Mouse (Mus musculus): ENCODE results near the gene Espl1. TPM values are rescaled to one million over a fixed set of nuclear protein-coding genes. Genes with fewer than 3 reads are reported as not detected.
A peak's percentile ranks its signal among the peaks of the same experiment; 100 is the strongest.

The Espl1 gene
- polyA plus RNA-seq, 1 experiment from 2014 or later = 23.0 TPM

- no peak overlapping the region for H3K4me3 ChIP-seq (replicated peaks)
- WGBS (ENCODE audit: insufficient replicate concordance) = 58% methylated on average over 5 of the region's 5 CpGs
- no peak overlapping the region for H3K27ac ChIP-seq (replicated peaks)
- H3K9me3 ChIP-seq (replicated peaks) = no peaks in the 10 kb centered on the region
- no peaks in the 10 kb centered on the region for H3K27me3 ChIP-seq
- no peak for ATAC-seq (ENCODE audit: insufficient read depth)
- no peak overlapping the region for H3K9ac ChIP-seq
- H3K4me1 ChIP-seq (replicated peaks) = no peaks in the 10 kb centered on the region
- H3K36me3 ChIP-seq (replicated peaks) = peaks cover 84% of the 10 kb centered on the region
- H3K4me2 ChIP-seq = no peak overlapping the region
Observed at GRCm38 (mm10) chr15:102339612-102340011, 43.5 kb downstream of the Espl1 start.

GRCm38 (mm10) chr15:102341580-102341979 is 45.5 kb downstream of the Espl1 start:
- Histone ChIP-seq H3K36me3 (replicated peaks) (peaks cover 85% of the 10 kb centered on the region), H3K27me3 (no peaks in the 10 kb centered on the region), H3K9me3 (replicated peaks) (no peaks in the 10 kb centered on the region), H3K4me3 (replicated peaks) (no peak overlapping the region), H3K4me2 (no peak overlapping the region), H3K9ac (no peak overlapping the region), H3K4me1 (replicated peaks) (no peaks in the 10 kb centered on the region), H3K27ac (replicated peaks) (no peak overlapping the region)
- ATAC-seq (ENCODE audit: insufficient read depth) = no peak
- 14% methylated on average over 1 of the region's 1 CpGs for WGBS (ENCODE audit: insufficient replicate concordance)

GRCm38 (mm10) chr15:102344490-102344889 is 48.4 kb downstream of the Espl1 start:
- Histone ChIP-seq H3K9me3 (replicated peaks) (no peaks in the 10 kb centered on the region), H3K9ac (no peak overlapping the region), H3K27ac (replicated peaks) (no peak overlapping the region), H3K27me3 (no peaks in the 10 kb centered on the region), H3K36me3 (replicated peaks) (peaks cover 70% of the 10 kb centered on the region), H3K4me2 (no peak overlapping the region), H3K4me3 (replicated peaks) (no peak overlapping the region), H3K4me1 (replicated peaks) (peaks cover 6% of the 10 kb centered on the region; the same call in 1 of the 2 replicates)
- 82% methylated on average over 3 of the region's 3 CpGs for WGBS (ENCODE audit: insufficient replicate concordance)
- no peak for ATAC-seq (ENCODE audit: insufficient read depth)

- H3K4me1 ChIP-seq (replicated peaks) = peaks cover 18% of the 10 kb centered on the region
- no peaks in the 10 kb centered on the region for H3K9me3 ChIP-seq (replicated peaks)
- 72% methylated on average over 4 of the region's 4 CpGs for WGBS (ENCODE audit: insufficient replicate concordance)
- no peak overlapping the region for H3K9ac ChIP-seq
- no peak overlapping the region for H3K4me3 ChIP-seq (replicated peaks)
- no peaks in the 10 kb centered on the region for H3K27me3 ChIP-seq
- ATAC-seq (ENCODE audit: insufficient read depth) = no peak
- peaks cover 58% of the 10 kb centered on the region for H3K36me3 ChIP-seq (replicated peaks)
- no peak overlapping the region for H3K4me2 ChIP-seq
- no peak overlapping the region for H3K27ac ChIP-seq (replicated peaks)
Observed at GRCm38 (mm10) chr15:102346444-102346843, 50.4 kb downstream of the Espl1 start.

- H3K9me3 ChIP-seq (replicated peaks) = no peaks in the 10 kb centered on the region
- under 1% methylated on average over 56 of the region's 56 CpGs for WGBS (ENCODE audit: insufficient replicate concordance)
- peak; percentile 89 for ATAC-seq (ENCODE audit: insufficient read depth)
Observed at GRCm38 (mm10) chr15:102350138-102350941, 54.3 kb downstream of the Espl1 start, which contains the start of gene Aaas. Gene Aaas, minus strand, starts transcription at chr15:102350771.

GRCm38 (mm10) chr15:102350942-102351291 is 54.9 kb downstream of the Espl1 start:
- peak overlapping the region; percentile 71 for H3K27ac ChIP-seq (replicated peaks)
- peak; percentile 32 for ATAC-seq (ENCODE audit: insufficient read depth)
- H3K9ac ChIP-seq = peak overlapping the region; percentile 82

More at GRCm38 (mm10) chr15:102350138-102350941, 54.3 kb downstream of the Espl1 start, which contains the start of gene Aaas:
- Histone ChIP-seq H3K4me1 (replicated peaks) (peaks cover 24% of the 10 kb centered on the region), H3K4me2 (peak within 1 kb of the TSS; percentile 71), H3K36me3 (replicated peaks) (peaks cover 27% of the 10 kb centered on the region), H3K27ac (replicated peaks) (peak within 1 kb of the TSS; percentile 76), H3K27me3 (peaks cover 29% of the 10 kb centered on the region), H3K4me3 (replicated peaks) (peak within 1 kb of the TSS; percentile 85), H3K9ac (peak within 1 kb of the TSS; percentile 82)

GRCm38 (mm10) chr15:102352177-102352576 is 56.1 kb downstream of the Espl1 start:
- 53% methylated on average over 2 of the region's 2 CpGs for WGBS (ENCODE audit: insufficient replicate concordance)

More at GRCm38 (mm10) chr15:102350942-102351291, 54.9 kb downstream of the Espl1 start:
- peak overlapping the region; percentile 85 for H3K4me3 ChIP-seq (replicated peaks)
- no peaks in the 10 kb centered on the region for H3K9me3 ChIP-seq (replicated peaks)
- H3K27me3 ChIP-seq = peaks cover 35% of the 10 kb centered on the region
- WGBS (ENCODE audit: insufficient replicate concordance) = 7% methylated on average over 11 of the region's 11 CpGs
- H3K4me1 ChIP-seq (replicated peaks) = peaks cover 30% of the 10 kb centered on the region
- H3K4me2 ChIP-seq = peak overlapping the region; percentile 71
- H3K36me3 ChIP-seq (replicated peaks) = peaks cover 21% of the 10 kb centered on the region

GRCm38 (mm10) chr15:102353986-102354385 is 57.9 kb downstream of the Espl1 start:
- Histone ChIP-seq H3K27me3 (peaks cover 66% of the 10 kb centered on the region), H3K9me3 (replicated peaks) (no peaks in the 10 kb centered on the region), H3K4me1 (replicated peaks) (peaks cover 38% of the 10 kb centered on the region), H3K9ac (no peak overlapping the region), H3K4me2 (no peak overlapping the region), H3K36me3 (replicated peaks) (no peaks in the 10 kb centered on the region), H3K4me3 (replicated peaks) (no peak overlapping the region), H3K27ac (replicated peaks) (no peak overlapping the region)
- WGBS (ENCODE audit: insufficient replicate concordance) = 63% methylated on average over 2 of the region's 2 CpGs
- ATAC-seq (ENCODE audit: insufficient read depth) = no peak

More at GRCm38 (mm10) chr15:102352177-102352576, 56.1 kb downstream of the Espl1 start:
- Histone ChIP-seq H3K4me1 (replicated peaks) (peaks cover 34% of the 10 kb centered on the region), H3K9ac (no peak overlapping the region), H3K4me2 (no peak overlapping the region), H3K27me3 (peaks cover 47% of the 10 kb centered on the region), H3K36me3 (replicated peaks) (peaks cover 9% of the 10 kb centered on the region; the same call in 1 of the 2 replicates), H3K27ac (replicated peaks) (no peak overlapping the region), H3K9me3 (replicated peaks) (no peaks in the 10 kb centered on the region), H3K4me3 (replicated peaks) (no peak overlapping the region)
- no peak for ATAC-seq (ENCODE audit: insufficient read depth)

- Histone ChIP-seq H3K36me3 (replicated peaks) (no peaks in the 10 kb centered on the region), H3K9me3 (replicated peaks) (no peaks in the 10 kb centered on the region), H3K4me3 (replicated peaks) (peak overlapping the region; percentile 51), H3K27me3 (peaks cover 79% of the 10 kb centered on the region), H3K27ac (replicated peaks) (no peak overlapping the region), H3K4me2 (peak overlapping the region; percentile 79), H3K4me1 (replicated peaks) (peaks cover 27% of the 10 kb centered on the region), H3K9ac (peak overlapping the region; percentile 27; the same call in 1 of the 2 replicates)
- WGBS (ENCODE audit: insufficient replicate concordance) = under 1% methylated on average over 49 of the region's 49 CpGs
- no peak for ATAC-seq (ENCODE audit: insufficient read depth)
Observed at GRCm38 (mm10) chr15:102355134-102355870, 59.2 kb downstream of the Espl1 start.

- Histone ChIP-seq H3K27ac (replicated peaks) (no peak overlapping the region), H3K27me3 (peaks cover 85% of the 10 kb centered on the region), H3K4me3 (replicated peaks) (peak overlapping the region; percentile 51), H3K4me2 (peak overlapping the region; percentile 79), H3K4me1 (replicated peaks) (peaks cover 26% of the 10 kb centered on the region), H3K9me3 (replicated peaks) (no peaks in the 10 kb centered on the region), H3K9ac (peak overlapping the region; percentile 27; the same call in 1 of the 2 replicates), H3K36me3 (replicated peaks) (no peaks in the 10 kb centered on the region)
- ATAC-seq (ENCODE audit: insufficient read depth) = no peak
- WGBS (ENCODE audit: insufficient replicate concordance) = 1% methylated on average over 37 of the region's 38 CpGs
Observed at GRCm38 (mm10) chr15:102355871-102356441, 59.9 kb downstream of the Espl1 start.

Data from liver, embryonic 15.5 days (tissue).